Mouse (Mus musculus) liver, embryonic 12.5 days (tissue): Measurements from ENCODE around the gene Rptor. TPM values are rescaled to one million over a fixed set of nuclear protein-coding genes. Genes with fewer than 3 reads are reported as not detected.

Source experiments
- ATAC-seq: fragments of 200-750 bp; cut with Nextera tagmentation; 2 replicates; pipeline ENCODE4 v1.8.0; 2017; ENCODE audit warnings: moderate number of reproducible peaks, mild to moderate bottlenecking, moderate library complexity
- H3K27ac ChIP-seq: fragments of 300-500 bp; sonication (generic); 2 replicates; pipeline ENCODE4 v1.5.1; 2016; ENCODE audit warnings: mild to moderate bottlenecking
- H3K27me3 ChIP-seq: fragments of 300-500 bp; sonication (generic); replicated peaks from 2 replicates; pipeline ENCODE4 v1.6.1; 2016; ENCODE audit warnings: mild to moderate bottlenecking, moderate library complexity
- H3K36me3 ChIP-seq: fragments of 300-500 bp; sonication (generic); 2 replicates; pipeline ENCODE4 v1.6.1; 2016; ENCODE audit warnings: mild to moderate bottlenecking, moderate library complexity
- H3K4me1 ChIP-seq: fragments of 300-500 bp; sonication (generic); 2 replicates; pipeline ENCODE4 v1.6.1; 2016
- H3K4me2 ChIP-seq: fragments of 300-500 bp; sonication (generic); 2 replicates; pipeline ENCODE4 v1.6.1; 2016; ENCODE audit warnings: mild to moderate bottlenecking, moderate library complexity
- H3K4me3 ChIP-seq: fragments of 300-500 bp; sonication (generic); 2 replicates; pipeline ENCODE4 v1.5.1; 2016; ENCODE audit warnings: mild to moderate bottlenecking, moderate library complexity
- H3K9ac ChIP-seq: fragments of 300-500 bp; sonication (generic); 2 replicates; pipeline ENCODE4 v1.6.1; 2016; ENCODE audit warnings: mild to moderate bottlenecking, moderate library complexity
- H3K9me3 ChIP-seq: fragments of 300-500 bp; sonication (generic); replicated peaks from 2 replicates; pipeline ENCODE4 v1.6.1; 2016; ENCODE audit warnings: mild to moderate bottlenecking, moderate library complexity
- WGBS: fragments of 180-500 bp; shearing (Covaris S2); methylation state at CpG from one replicate; pipeline ENCODE4 v1.1.7; 2016; ENCODE audit not compliant: insufficient replicate concordance; 5-methylcytosine and 5-hydroxymethylcytosine counted together
- polyA plus RNA-seq: library from polyadenylated mRNA; unstranded; fragments of >200 nt; fragmentation: Nextera tagmentation; extraction: Ambion mirVana; gene quantifications from 2 replicates; pipeline ENCODE4 v1.2.1, GENCODE M21; 2016

Rptor gene
- polyA plus RNA-seq, 1 experiment from 2014 or later: 11.3 TPM

- Histone ChIP-seq H3K9me3 (no peaks in the 10 kb centered on the region), H3K4me1 (no peaks in the 10 kb centered on the region), H3K36me3 (peaks cover 16% of the 10 kb centered on the region), H3K4me2 (no peak overlapping the region), H3K4me3 (no peak overlapping the region), H3K9ac (no peak overlapping the region), H3K27ac (no peak overlapping the region), H3K27me3 (no peaks in the 10 kb centered on the region)
- 80% methylated on average over 6 of the region's 6 CpGs for WGBS
- no peak for ATAC-seq
These were observed 192.0 kb downstream of the Rptor start for GRCm38 (mm10) chr11:119794671-119795070.

- 71% methylated on average over 7 of the region's 7 CpGs for WGBS
- H3K4me1 ChIP-seq: peaks cover 4% of the 10 kb centered on the region; the same call in 1 of the 2 replicates
- no peaks in the 10 kb centered on the region for H3K27me3 ChIP-seq
- ATAC-seq: no peak
- H3K4me2 ChIP-seq: no peak overlapping the region
- no peak overlapping the region for H3K9ac ChIP-seq
- H3K36me3 ChIP-seq: peaks cover 20% of the 10 kb centered on the region
- no peak overlapping the region for H3K27ac ChIP-seq
- no peaks in the 10 kb centered on the region for H3K9me3 ChIP-seq
- H3K4me3 ChIP-seq: no peak overlapping the region
These were observed 193.7 kb downstream of the Rptor start for GRCm38 (mm10) chr11:119796406-119796805.

- no peak overlapping the region for H3K4me2 ChIP-seq
- no peak overlapping the region for H3K9ac ChIP-seq
- H3K27ac ChIP-seq: no peak overlapping the region
- peaks cover 20% of the 10 kb centered on the region for H3K36me3 ChIP-seq
- no peak overlapping the region for H3K4me3 ChIP-seq
- no peaks in the 10 kb centered on the region for H3K9me3 ChIP-seq
- H3K27me3 ChIP-seq: no peaks in the 10 kb centered on the region
- peaks cover 8% of the 10 kb centered on the region; the same call in 1 of the 2 replicates for H3K4me1 ChIP-seq
- no peak for ATAC-seq
- WGBS: 71% methylated on average over 7 of the region's 7 CpGs
These were observed 194.1 kb downstream of the Rptor start for GRCm38 (mm10) chr11:119796846-119797245.

GRCm38 (mm10) chr11:119799536-119799935 lies 196.8 kb downstream of the Rptor start:
- Histone ChIP-seq H3K9ac (no peak overlapping the region), H3K4me3 (no peak overlapping the region), H3K4me1 (peaks cover 12% of the 10 kb centered on the region; the same call in 1 of the 2 replicates), H3K36me3 (peaks cover 25% of the 10 kb centered on the region), H3K27me3 (no peaks in the 10 kb centered on the region), H3K9me3 (no peaks in the 10 kb centered on the region), H3K27ac (no peak overlapping the region), H3K4me2 (no peak overlapping the region)
- 60% methylated on average over 2 of the region's 2 CpGs for WGBS
- ATAC-seq: no peak

GRCm38 (mm10) chr11:119801855-119802254 lies 199.2 kb downstream of the Rptor start:
- 0 out of 2 replicates have a peak, but pooled peaks have one; percentile 34 for ATAC-seq
- 70% methylated on average over 1 of the region's 1 CpGs for WGBS
- Histone ChIP-seq H3K4me3 (no peak overlapping the region), H3K9me3 (no peaks in the 10 kb centered on the region), H3K4me1 (peaks cover 12% of the 10 kb centered on the region; the same call in 1 of the 2 replicates), H3K36me3 (peaks cover 34% of the 10 kb centered on the region), H3K27me3 (no peaks in the 10 kb centered on the region), H3K9ac (no peak overlapping the region), H3K27ac (no peak overlapping the region), H3K4me2 (no peak overlapping the region)

- no peak for ATAC-seq
- peaks cover 23% of the 10 kb centered on the region; the same call in 1 of the 2 replicates for H3K4me1 ChIP-seq
- WGBS: 79% methylated on average over 7 of the region's 7 CpGs
These were observed 200.2 kb downstream of the Rptor start for GRCm38 (mm10) chr11:119802947-119803346.

GRCm38 (mm10) chr11:119804392-119804791 lies 201.7 kb downstream of the Rptor start:
- no peaks in the 10 kb centered on the region for H3K9me3 ChIP-seq
- no peak for ATAC-seq
- no peak overlapping the region for H3K4me2 ChIP-seq
- no peaks in the 10 kb centered on the region for H3K27me3 ChIP-seq
- H3K36me3 ChIP-seq: peaks cover 38% of the 10 kb centered on the region
- WGBS: 77% methylated on average over 3 of the region's 3 CpGs
- H3K4me1 ChIP-seq: peaks cover 23% of the 10 kb centered on the region; the same call in 1 of the 2 replicates
- H3K27ac ChIP-seq: no peak overlapping the region
- H3K9ac ChIP-seq: no peak overlapping the region
- no peak overlapping the region for H3K4me3 ChIP-seq

More at GRCm38 (mm10) chr11:119802947-119803346, 200.2 kb downstream of the Rptor start:
- no peak overlapping the region for H3K4me2 ChIP-seq
- H3K9ac ChIP-seq: no peak overlapping the region
- H3K27ac ChIP-seq: no peak overlapping the region
- no peaks in the 10 kb centered on the region for H3K9me3 ChIP-seq
- no peaks in the 10 kb centered on the region for H3K27me3 ChIP-seq
- no peak overlapping the region for H3K4me3 ChIP-seq
- peaks cover 40% of the 10 kb centered on the region for H3K36me3 ChIP-seq

- 88% methylated on average over 10 of the region's 10 CpGs for WGBS
- Histone ChIP-seq H3K36me3 (peaks cover 34% of the 10 kb centered on the region), H3K4me3 (no peak overlapping the region), H3K4me1 (peaks cover 23% of the 10 kb centered on the region; the same call in 1 of the 2 replicates), H3K27ac (no peak overlapping the region), H3K27me3 (no peaks in the 10 kb centered on the region), H3K4me2 (no peak overlapping the region), H3K9ac (no peak overlapping the region), H3K9me3 (no peaks in the 10 kb centered on the region)
- no peak for ATAC-seq
These were observed 202.5 kb downstream of the Rptor start for GRCm38 (mm10) chr11:119805112-119805750.

- H3K36me3 ChIP-seq: peaks cover 37% of the 10 kb centered on the region
- WGBS: 86% methylated on average over 8 of the region's 8 CpGs
- ATAC-seq: no peak
These were observed 203.8 kb downstream of the Rptor start for GRCm38 (mm10) chr11:119806539-119806938.

GRCm38 (mm10) chr11:119807431-119808031 lies 204.8 kb downstream of the Rptor start:
- Histone ChIP-seq H3K36me3 (peaks cover 47% of the 10 kb centered on the region), H3K9me3 (no peaks in the 10 kb centered on the region), H3K9ac (no peak overlapping the region), H3K4me2 (no peak overlapping the region), H3K27me3 (no peaks in the 10 kb centered on the region), H3K4me3 (no peak overlapping the region), H3K4me1 (peaks cover 11% of the 10 kb centered on the region; the same call in 1 of the 2 replicates), H3K27ac (no peak overlapping the region)
- ATAC-seq: no peak
- WGBS: 57% methylated on average over 7 of the region's 7 CpGs

More at GRCm38 (mm10) chr11:119806539-119806938, 203.8 kb downstream of the Rptor start:
- no peaks in the 10 kb centered on the region for H3K9me3 ChIP-seq
- no peak overlapping the region for H3K4me2 ChIP-seq
- no peak overlapping the region for H3K9ac ChIP-seq
- H3K27ac ChIP-seq: no peak overlapping the region
- H3K4me1 ChIP-seq: peaks cover 18% of the 10 kb centered on the region; the same call in 1 of the 2 replicates
- no peak overlapping the region for H3K4me3 ChIP-seq
- no peaks in the 10 kb centered on the region for H3K27me3 ChIP-seq

GRCm38 (mm10) chr11:119808647-119809280 lies 206.1 kb downstream of the Rptor start:
- Histone ChIP-seq H3K4me2 (no peak overlapping the region), H3K4me3 (no peak overlapping the region), H3K27ac (no peak overlapping the region), H3K36me3 (peaks cover 53% of the 10 kb centered on the region), H3K9ac (no peak overlapping the region), H3K4me1 (peaks cover 11% of the 10 kb centered on the region; the same call in 1 of the 2 replicates), H3K9me3 (no peaks in the 10 kb centered on the region), H3K27me3 (no peaks in the 10 kb centered on the region)
- no peak for ATAC-seq
- WGBS: 88% methylated on average over 10 of the region's 10 CpGs

- Histone ChIP-seq H3K4me2 (no peak overlapping the region), H3K4me3 (no peak overlapping the region), H3K4me1 (peaks cover 11% of the 10 kb centered on the region; the same call in 1 of the 2 replicates), H3K27ac (no peak overlapping the region), H3K9ac (no peak overlapping the region), H3K9me3 (no peaks in the 10 kb centered on the region), H3K27me3 (no peaks in the 10 kb centered on the region), H3K36me3 (peaks cover 52% of the 10 kb centered on the region)
- no peak for ATAC-seq
- WGBS: 66% methylated on average over 5 of the region's 5 CpGs
These were observed 206.6 kb downstream of the Rptor start for GRCm38 (mm10) chr11:119809309-119809708.
